Mouse (Mus musculus) lung, embryonic 14.5 days (tissue): ENCODE results near the gene Mef2c. TPM values are rescaled to one million over a fixed set of nuclear protein-coding genes. Genes with fewer than 3 reads are reported as not detected.
A peak's percentile ranks its signal among the peaks of the same experiment; 100 is the strongest.

ENCODE experiments used
- ATAC-seq: fragments of 200-750 bp; cut with Nextera tagmentation; 2 replicates; pipeline ENCODE4 v1.8.0; 2017; ENCODE audit warnings: mild to moderate bottlenecking, moderate TSS enrichment, moderate library complexity; ENCODE audit not compliant: insufficient read depth
- DNase-seq: peaks from one replicate; pipeline ENCODE4 v3.0.0-alpha.2; 2015
- H3K27ac ChIP-seq: fragments of 300-500 bp; sonication (generic); 2 replicates; pipeline ENCODE4 v1.5.1; 2014; ENCODE audit warnings: low read depth, mild to moderate bottlenecking, moderate library complexity
- H3K27me3 ChIP-seq: fragments of 300-500 bp; sonication (generic); 2 replicates; pipeline ENCODE4 v1.6.1; 2014; ENCODE audit warnings: low read length, control low read depth; ENCODE audit not compliant: insufficient read depth
- H3K36me3 ChIP-seq: fragments of 300-500 bp; sonication (generic); 2 replicates; pipeline ENCODE4 v1.6.1; 2014; ENCODE audit warnings: control low read depth; ENCODE audit not compliant: insufficient read depth
- H3K4me1 ChIP-seq: fragments of 300-500 bp; sonication (generic); 2 replicates; pipeline ENCODE4 v1.6.1; 2014; ENCODE audit warnings: antibody characterized with exemption, control low read depth; ENCODE audit not compliant: insufficient read depth
- H3K4me2 ChIP-seq: fragments of 300-500 bp; sonication (generic); 2 replicates; pipeline ENCODE4 v1.6.1; 2014; ENCODE audit warnings: mild to moderate bottlenecking
- H3K4me3 ChIP-seq: fragments of 300-500 bp; sonication (generic); 2 replicates; pipeline ENCODE4 v1.5.1; 2014; ENCODE audit warnings: low read depth, low read length
- H3K9ac ChIP-seq: fragments of 300-500 bp; sonication (generic); 2 replicates; pipeline ENCODE4 v1.6.1; 2014
- H3K9me3 ChIP-seq: fragments of 300-500 bp; sonication (generic); 2 replicates; pipeline ENCODE4 v1.6.1; 2016; ENCODE audit warnings: low read depth, low read length, control low read depth
- CTCF ChIP-seq: IDR thresholded peaks from 2 replicates; pipeline ENCODE4 v1.5.1; 2016; ENCODE audit warnings: antibody characterized with exemption, low read depth
- WGBS: fragments of 180-500 bp; shearing (Covaris S2); extraction: QIAGEN DNeasy Blood & Tissue Kit; methylation state at CpG from one replicate; pipeline ENCODE4 v1.1.7; 2014; 5-methylcytosine and 5-hydroxymethylcytosine counted together
- polyA plus RNA-seq: library from polyadenylated mRNA; unstranded; fragments of >200 nt; fragmentation: Nextera tagmentation; extraction: Ambion mirVana; gene quantifications from 2 replicates; pipeline ENCODE4 v1.2.1, GENCODE M21; 2014

The Mef2c gene
- polyA plus RNA-seq, 1 experiment from 2014 or later: 55.9 TPM

- no peak for TF ChIP-seq CTCF
- 79% methylated on average over 2 of the region's 2 CpGs for WGBS
- Histone ChIP-seq H3K4me3 (no peak overlapping the region), H3K4me2 (no peak overlapping the region), H3K4me1 (no peaks in the 10 kb centered on the region), H3K36me3 (no peaks in the 10 kb centered on the region), H3K27me3 (no peaks in the 10 kb centered on the region), H3K9ac (no peak overlapping the region), H3K9me3 (no peaks in the 10 kb centered on the region), H3K27ac (no peak overlapping the region)
- ATAC-seq (no peak), DNase-seq (no peak)
Measured at GRCm38 (mm10) chr13:83473755-83474154, 30.1 kb upstream of the Mef2c start.

- WGBS: 53% methylated on average over 3 of the region's 3 CpGs
- H3K4me2 ChIP-seq: no peak overlapping the region
- no peak for TF ChIP-seq CTCF
- H3K36me3 ChIP-seq: no peaks in the 10 kb centered on the region
- no peaks in the 10 kb centered on the region for H3K27me3 ChIP-seq
- H3K4me1 ChIP-seq: no peaks in the 10 kb centered on the region
- peak; percentile 38 for DNase-seq
- no peak overlapping the region for H3K9ac ChIP-seq
- H3K9me3 ChIP-seq: no peaks in the 10 kb centered on the region
- H3K27ac ChIP-seq: no peak overlapping the region
- no peak for ATAC-seq
- no peak overlapping the region for H3K4me3 ChIP-seq
Measured at GRCm38 (mm10) chr13:83480388-83480787, 23.4 kb upstream of the Mef2c start.

- TF ChIP-seq CTCF: no peak
- Histone ChIP-seq H3K27me3 (no peaks in the 10 kb centered on the region), H3K9ac (no peak overlapping the region), H3K27ac (no peak overlapping the region), H3K4me2 (peak overlapping the region; percentile 18; the same call in 1 of the 2 replicates), H3K4me1 (no peaks in the 10 kb centered on the region), H3K9me3 (no peaks in the 10 kb centered on the region), H3K4me3 (no peak overlapping the region), H3K36me3 (no peaks in the 10 kb centered on the region)
- ATAC-seq: peak; percentile 83
- WGBS: 32% methylated on average over 7 of the region's 7 CpGs
- DNase-seq: peak; percentile 77
Measured at GRCm38 (mm10) chr13:83481310-83481709, 22.5 kb upstream of the Mef2c start.

GRCm38 (mm10) chr13:83482087-83482486, 21.7 kb upstream of the Mef2c start:
- H3K36me3 ChIP-seq: no peaks in the 10 kb centered on the region
- no peak for TF ChIP-seq CTCF
- no peaks in the 10 kb centered on the region for H3K27me3 ChIP-seq
- H3K9me3 ChIP-seq: no peaks in the 10 kb centered on the region
- H3K4me3 ChIP-seq: no peak overlapping the region
- ATAC-seq: peak; percentile 79
- no peak overlapping the region for H3K27ac ChIP-seq
- no peaks in the 10 kb centered on the region for H3K4me1 ChIP-seq
- DNase-seq: peak; percentile 91
- 51% methylated on average over 5 of the region's 5 CpGs for WGBS
- H3K9ac ChIP-seq: no peak overlapping the region
- no peak overlapping the region for H3K4me2 ChIP-seq

GRCm38 (mm10) chr13:83484215-83484614, 19.6 kb upstream of the Mef2c start:
- H3K4me1 ChIP-seq: no peaks in the 10 kb centered on the region
- ATAC-seq: no peak
- H3K4me3 ChIP-seq: no peak overlapping the region
- TF ChIP-seq CTCF: no peak
- H3K27ac ChIP-seq: no peak overlapping the region
- H3K27me3 ChIP-seq: no peaks in the 10 kb centered on the region
- no peak overlapping the region for H3K9ac ChIP-seq
- DNase-seq: no peak
- H3K36me3 ChIP-seq: no peaks in the 10 kb centered on the region
- no peaks in the 10 kb centered on the region for H3K9me3 ChIP-seq
- 79% methylated on average over 4 of the region's 4 CpGs for WGBS
- H3K4me2 ChIP-seq: no peak overlapping the region

- H3K27me3 ChIP-seq: no peaks in the 10 kb centered on the region
- no peak overlapping the region for H3K9ac ChIP-seq
- H3K36me3 ChIP-seq: no peaks in the 10 kb centered on the region
- TF ChIP-seq CTCF: no peak
- H3K9me3 ChIP-seq: no peaks in the 10 kb centered on the region
- ATAC-seq (no peak), DNase-seq (no peak)
- no peak overlapping the region for H3K4me2 ChIP-seq
- 59% methylated on average over 7 of the region's 7 CpGs for WGBS
- no peak overlapping the region for H3K27ac ChIP-seq
- no peaks in the 10 kb centered on the region for H3K4me1 ChIP-seq
- no peak overlapping the region for H3K4me3 ChIP-seq
Measured at GRCm38 (mm10) chr13:83484721-83485369, 19.0 kb upstream of the Mef2c start.

GRCm38 (mm10) chr13:83492051-83492450, 11.8 kb upstream of the Mef2c start:
- Histone ChIP-seq H3K27me3 (no peaks in the 10 kb centered on the region), H3K36me3 (no peaks in the 10 kb centered on the region), H3K4me3 (no peak overlapping the region), H3K4me2 (no peak overlapping the region), H3K9me3 (no peaks in the 10 kb centered on the region), H3K9ac (no peak overlapping the region), H3K27ac (no peak overlapping the region), H3K4me1 (no peaks in the 10 kb centered on the region)
- ATAC-seq (peak; percentile 80), DNase-seq (peak; percentile 67)
- WGBS: 24% methylated on average over 3 of the region's 3 CpGs
- TF ChIP-seq CTCF: no peak
